Mouse (Mus musculus): ENCODE data around the gene Cntn2.

- TF ChIP-seq CTCF (IDR thresholded peaks at IDR 0.05; ENCODE audit: extremely low read depth, insufficient read depth, low read length) (no peak), POLR2A (IDR thresholded peaks at IDR 0.05; ENCODE audit: extremely low read depth, insufficient read depth, low read length) (no peak)
Observed at GRCm38 (mm10) chr1:132469519-132469918, 73.5 kb downstream of the Cntn2 start.
